Mouse (Mus musculus): ENCODE results near the gene Fbxl15.

DNA sequence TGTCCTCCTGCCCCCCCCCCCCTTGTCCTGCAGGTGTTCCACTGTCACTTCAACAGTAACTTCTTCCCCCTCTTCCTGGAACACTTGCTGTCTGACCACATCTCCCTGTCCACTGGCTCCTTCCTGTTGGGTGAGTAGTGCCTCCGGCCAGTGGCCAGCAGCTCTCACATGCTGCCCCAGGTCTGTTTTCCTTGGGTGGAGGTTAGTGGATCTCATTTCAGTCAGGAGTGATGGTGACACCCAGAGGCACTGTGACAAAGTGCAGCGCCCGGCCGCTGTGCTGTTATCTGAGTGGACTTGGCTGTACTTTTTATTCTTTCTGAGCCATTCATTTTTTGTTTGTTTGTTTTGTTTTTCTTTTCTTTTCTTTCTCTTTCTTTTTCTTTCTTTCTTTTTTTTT, 41.2 kb downstream of the Fbxl15 start:
- TF ChIP-seq CTCF (IDR thresholded peaks at IDR 0.05; ENCODE audit: low read depth, low read length) (peak; percentile 50), EP300 (IDR thresholded peaks at IDR 0.05; ENCODE audit: insufficient read depth, low read depth, low read length) (no peak)

Measured in ES-Bruce4 (cell line).